Mouse (Mus musculus): ENCODE measurements around the gene Klhdc10. TPM values are rescaled to one million over a fixed set of nuclear protein-coding genes. Genes with fewer than 3 reads are reported as not detected.

Klhdc10 gene
- total and polyA plus RNA-seq, 3 experiments, result 35.0 to 40.8 TPM; not detected in 1

- DNase-seq (ENCODE audit: low read depth, low spot score), result peak; percentile 78
- peak overlapping the region; percentile 47 for H3K9ac ChIP-seq (ENCODE audit: control insufficient read depth, low read depth, low read length, poor library complexity, severe bottlenecking)
- peaks cover 0 to 8% of the 10 kb centered on the region in 2 experiments; a peak in 2 of 4 replicates for H3K36me3 ChIP-seq (ENCODE audit: control insufficient read depth in 1 of 2, insufficient read depth in 2 of 2, low read length in 2 of 2)
- H3K4me3 ChIP-seq (ENCODE audit: control insufficient read depth in 1 of 2, insufficient read depth in 1 of 2, low read depth in 2 of 2, low read length in 2 of 2), result no peak overlapping the region
- no peaks in the 10 kb centered on the region for H3K9me3 ChIP-seq (replicated peaks; ENCODE audit: insufficient read depth, low read length)
- H3K27me3 ChIP-seq (ENCODE audit: control insufficient read depth in 1 of 2, insufficient read depth in 2 of 2, low read length in 2 of 2), result no peaks in the 10 kb centered on the region
- peak overlapping the region; percentile 36; the same call in 1 of the 2 replicates for H3K27ac ChIP-seq (ENCODE audit: control insufficient read depth, low read depth, low read length)
- 0 out of 2 replicates have a peak, but pooled peaks have one; percentile 41 for TF ChIP-seq MYC (IDR thresholded peaks at IDR 0.05; ENCODE audit: low read depth, low read length)
- TF ChIP-seq POLR2AphosphoS5 (IDR thresholded peaks at IDR 0.05; ENCODE audit: borderline replicate concordance, low read depth, low read length), result no peak
- TF ChIP-seq ZC3H11A (IDR thresholded peaks at IDR 0.05; ENCODE audit: low read depth, low read length), result no peak
- no peak for TF ChIP-seq KAT2A (conservative IDR thresholded peaks at IDR 0.05; ENCODE audit: low read depth, low read length)
- no peak for TF ChIP-seq MEF2A (IDR thresholded peaks at IDR 0.05; ENCODE audit: extremely low read depth, insufficient replicate concordance, low read depth, low read length, poor library complexity, severe bottlenecking)
- 0 out of 4 replicates have a peak, but pooled peaks of 1 of the 2 experiments have one; percentile 24 for TF ChIP-seq EP300 (IDR thresholded peaks at IDR 0.05; ENCODE audit: low read depth in 1 of 2, low read length in 2 of 2)
- no peak for TF ChIP-seq CTCF (IDR thresholded peaks at IDR 0.05 in 2 of 3, conservative IDR thresholded peaks at IDR 0.05 in 1 of 3; ENCODE audit: control insufficient read depth in 1 of 3, insufficient read depth in 1 of 3, low read depth in 2 of 3, low read length in 3 of 3, poor library complexity in 1 of 3, severe bottlenecking in 1 of 3)
- no peak for TF ChIP-seq MAX (IDR thresholded peaks at IDR 0.05; ENCODE audit: low read length)
- TF ChIP-seq ZNF384 (IDR thresholded peaks at IDR 0.05; ENCODE audit: low read depth, low read length), result peak; percentile 96
- peak; percentile 26; the same call in 1 of the 2 replicates for TF ChIP-seq ELF1 (IDR thresholded peaks at IDR 0.05; ENCODE audit: low read depth, low read length)
- TF ChIP-seq SIN3A (IDR thresholded peaks at IDR 0.05; ENCODE audit: low read length), result peak; percentile 41; the same call in 1 of the 2 replicates
- TF ChIP-seq RAD21 (IDR thresholded peaks at IDR 0.05; ENCODE audit: low read depth, low read length), result no peak
- no peak for TF ChIP-seq GABPA (IDR thresholded peaks at IDR 0.05; ENCODE audit: low read depth, low read length)
- no peak for TF ChIP-seq MAFK (IDR thresholded peaks at IDR 0.05; ENCODE audit: borderline replicate concordance, low read depth, low read length)
- TF ChIP-seq NELFE (IDR thresholded peaks at IDR 0.05; ENCODE audit: low read depth, low read length), result no peak
- TF ChIP-seq MYB (IDR thresholded peaks at IDR 0.05; ENCODE audit: low read depth, low read length), result no peak
- no peak for TF ChIP-seq TBP (IDR thresholded peaks at IDR 0.05; ENCODE audit: low read depth, low read length)
- no peak for TF ChIP-seq MAZ (IDR thresholded peaks at IDR 0.05; ENCODE audit: low read depth, low read length)
- no peak for TF ChIP-seq TCF12 (IDR thresholded peaks at IDR 0.05; ENCODE audit: low read depth, low read length)
- TF ChIP-seq UBTF (IDR thresholded peaks at IDR 0.05; ENCODE audit: borderline replicate concordance, insufficient read depth, low read depth, low read length), result no peak
- TF ChIP-seq HCFC1 (IDR thresholded peaks at IDR 0.05; ENCODE audit: low read depth, low read length), result peak; percentile 30; the same call in 1 of the 2 replicates
- no peak for TF ChIP-seq TAL1 (IDR thresholded peaks at IDR 0.05; ENCODE audit: low read length)
- peaks cover 2 to 17% of the 10 kb centered on the region in 2 experiments for H3K4me1 ChIP-seq (ENCODE audit: control insufficient read depth in 1 of 2, insufficient read depth in 2 of 2, low read length in 2 of 2)
- no peaks in the 10 kb centered on the region for H3K79me2 ChIP-seq (ENCODE audit: control insufficient read depth, insufficient read depth, low read length, poor library complexity)
Measured at GRCm38 (mm10) chr6:30354760-30355159, 46.9 kb upstream of the Klhdc10 start.
